Mouse (Mus musculus) heart, postnatal 25 days (tissue): Measurements from ENCODE around the gene Ptpdc1. TPM values are rescaled to one million over a fixed set of nuclear protein-coding genes. Genes with fewer than 3 reads are reported as not detected.

Experiments
- DNase-seq: peaks from one replicate; pipeline ENCODE4 v3.0.0; 2022; ENCODE audit warnings: low spot score
- intact Hi-C: fragments of 180-260 bp; cut with DNase I; formaldehyde crosslinking; loops from one replicate; pipeline ENCODE4 v1.15.1; 2025
- total RNA-seq, 2 experiments: library from RNA; stranded (reverse); gene quantifications; 2 replicates each; pipeline ENCODE4 v1.2.3; 2021

Ptpdc1 gene
- total RNA-seq, 2 experiments from 2014 or later: 4.6 to 6.0 TPM

GRCm38 (mm10) chr13:48555976-48556375 is 69.5 kb downstream of the Ptpdc1 start:
- no peak for DNase-seq
- intact Hi-C loops: no loop called here

DNA sequence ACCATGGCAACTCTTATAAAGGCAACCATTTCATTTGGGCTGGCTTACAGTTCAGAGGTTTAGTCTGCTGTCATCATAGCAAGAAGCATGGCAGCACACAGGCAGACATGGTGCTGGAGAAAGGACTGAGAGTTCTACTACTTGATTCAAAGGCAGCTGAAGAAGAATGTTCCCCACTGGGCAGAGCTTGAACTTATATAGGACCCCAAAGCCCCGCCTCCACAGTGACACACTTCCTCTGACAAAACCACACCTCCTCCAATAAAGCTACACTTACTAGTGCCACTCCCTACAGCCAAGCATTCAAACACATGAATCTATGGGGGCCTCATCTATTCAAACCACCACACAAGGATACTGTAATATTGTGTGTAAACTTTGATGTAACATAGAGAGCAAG is 70.9 kb downstream of the Ptpdc1 start:
- DNase-seq: no peak
- intact Hi-C loops: no loop called here

DNA sequence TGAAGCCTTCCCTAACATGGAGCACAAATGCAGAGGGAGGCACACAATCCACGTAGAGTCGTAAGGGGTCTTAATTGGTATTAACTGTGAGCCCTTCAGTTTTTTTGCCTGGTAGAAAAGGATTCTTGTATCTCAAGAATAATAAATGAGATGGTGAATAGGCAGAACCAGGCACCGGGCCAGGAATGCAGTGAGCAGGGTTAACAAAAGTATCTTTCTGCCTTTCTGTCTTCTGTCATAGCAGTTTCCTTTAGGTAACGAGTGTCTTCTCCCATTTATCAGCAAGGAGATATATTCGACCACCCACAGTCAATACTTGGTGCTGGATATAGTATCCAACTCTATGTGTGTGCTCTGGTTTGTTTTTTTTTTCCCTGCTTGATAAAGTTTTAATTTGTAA is 72.0 kb downstream of the Ptpdc1 start:
- intact Hi-C loops: loop anchor here (2.0 kb wide), 1 partner anchor 13 kb away; no protein-coding TSS in a partner anchor
- no peak for DNase-seq

DNA sequence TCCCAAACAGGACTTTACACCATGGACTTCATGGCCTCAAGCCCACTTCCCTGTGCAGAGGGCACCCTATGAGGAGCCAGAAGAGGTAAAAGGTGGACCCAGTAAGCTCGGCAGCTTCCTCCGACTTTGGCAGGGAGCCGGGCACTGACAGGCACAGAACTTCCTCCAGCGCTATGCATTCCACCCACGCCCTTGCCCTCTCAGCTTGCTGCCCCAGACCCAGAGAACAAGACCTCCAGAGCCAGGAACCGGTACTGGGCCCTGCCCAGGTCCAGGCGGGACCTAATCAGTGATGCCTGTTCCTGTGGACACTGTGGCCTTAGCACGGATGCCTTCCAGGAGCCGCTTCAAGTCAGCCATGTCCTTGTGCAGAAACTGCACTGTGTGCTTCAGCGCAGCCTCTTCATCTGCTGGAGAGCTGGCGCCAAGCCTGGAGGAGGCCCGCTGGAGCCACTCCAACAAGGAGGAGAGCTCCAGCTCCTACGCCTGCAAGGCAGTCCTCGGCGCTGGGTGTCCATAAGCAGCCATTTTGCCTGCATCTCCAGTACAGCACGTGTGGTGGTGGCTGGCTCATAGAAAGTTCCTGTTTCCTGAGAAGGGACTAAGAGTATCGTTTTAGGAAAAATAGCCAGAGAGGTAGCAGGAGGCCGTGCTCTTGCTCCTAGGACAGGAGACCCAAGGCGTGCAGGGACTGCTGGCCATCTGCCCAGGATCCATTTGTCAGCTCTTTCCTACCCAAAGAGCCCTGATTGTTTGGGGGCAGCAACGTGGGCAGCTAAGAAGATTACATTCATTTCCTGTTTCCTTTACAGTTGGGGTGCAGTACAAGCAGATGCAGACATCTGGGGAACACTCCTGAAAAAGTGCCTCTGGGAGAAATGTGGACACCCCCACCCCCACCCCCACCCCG is 73.0 kb downstream of the Ptpdc1 start:
- DNase-seq: peak; percentile 80

GRCm38 (mm10) chr13:48548296-48548695 is 77.2 kb downstream of the Ptpdc1 start:
- DNase-seq: no peak
- intact Hi-C loops: loop anchor here (10.0 kb wide), 2 partner anchors 327 to 417 kb away; partner anchors contain the start of genes Fam120a and Phf2

More for the DNA sequence above, 73.0 kb downstream of the Ptpdc1 start:
- intact Hi-C loops: loop anchor here (2.0 kb wide), 1 partner anchor 14 kb away; no protein-coding TSS in a partner anchor

DNA sequence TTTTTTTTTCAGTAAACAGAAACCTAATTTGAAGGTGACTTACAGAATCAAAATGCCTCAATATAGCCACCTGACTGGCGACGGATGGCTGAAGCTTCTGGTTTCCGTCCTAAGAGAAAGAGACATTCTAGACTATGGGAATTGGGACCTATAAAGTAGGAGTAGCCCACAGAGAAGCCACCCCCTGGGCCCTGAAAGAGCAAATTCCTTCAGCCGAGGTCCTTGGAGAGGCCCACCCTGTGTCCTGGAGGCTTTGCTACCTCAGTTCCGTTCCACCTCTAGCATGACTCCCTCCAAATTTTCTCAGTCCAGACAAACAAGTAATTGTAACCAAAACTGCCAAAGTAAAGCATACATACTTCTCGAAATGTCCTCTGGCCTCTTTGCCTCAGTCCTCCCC is 77.8 kb downstream of the Ptpdc1 start:
- DNase-seq: no peak
- intact Hi-C loops: loop anchor here (10.0 kb wide), 2 partner anchors 327 to 417 kb away; partner anchors contain the start of genes Fam120a and Phf2

DNA sequence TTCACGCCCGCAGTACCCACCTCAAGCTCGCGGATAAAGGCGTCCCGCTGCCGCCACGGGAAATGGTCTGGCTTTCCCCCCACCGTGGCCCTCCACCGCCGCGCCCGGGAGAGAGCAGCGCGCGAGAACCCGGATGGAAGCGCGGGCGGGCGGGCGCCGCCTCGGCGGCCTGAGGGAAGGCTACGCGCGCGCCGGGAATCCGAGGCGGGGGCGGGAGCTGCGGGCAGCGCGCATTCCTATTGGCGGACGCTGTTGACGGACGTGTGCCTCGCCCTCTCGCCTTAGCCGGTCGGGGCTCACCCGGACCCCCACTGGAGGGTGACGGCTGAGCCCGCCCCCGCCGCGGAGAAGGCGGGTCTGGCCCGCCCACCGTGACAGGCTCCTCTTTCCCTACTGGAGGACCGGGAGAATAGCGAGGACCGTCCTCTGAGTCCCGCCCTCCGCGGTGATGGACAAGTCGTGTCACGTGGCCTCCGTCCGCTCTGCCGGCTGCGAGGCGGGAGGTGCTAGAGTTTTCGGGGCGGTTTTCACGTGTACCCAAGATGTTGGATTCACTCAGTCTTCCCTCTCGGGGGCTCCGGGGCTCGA is 79.0 kb downstream of the Ptpdc1 start:
- peak; percentile 100 for DNase-seq
- intact Hi-C loops: loop anchor here (10.0 kb wide), 2 partner anchors 328 to 418 kb away; partner anchors contain the start of genes Fam120a and Phf2

DNA sequence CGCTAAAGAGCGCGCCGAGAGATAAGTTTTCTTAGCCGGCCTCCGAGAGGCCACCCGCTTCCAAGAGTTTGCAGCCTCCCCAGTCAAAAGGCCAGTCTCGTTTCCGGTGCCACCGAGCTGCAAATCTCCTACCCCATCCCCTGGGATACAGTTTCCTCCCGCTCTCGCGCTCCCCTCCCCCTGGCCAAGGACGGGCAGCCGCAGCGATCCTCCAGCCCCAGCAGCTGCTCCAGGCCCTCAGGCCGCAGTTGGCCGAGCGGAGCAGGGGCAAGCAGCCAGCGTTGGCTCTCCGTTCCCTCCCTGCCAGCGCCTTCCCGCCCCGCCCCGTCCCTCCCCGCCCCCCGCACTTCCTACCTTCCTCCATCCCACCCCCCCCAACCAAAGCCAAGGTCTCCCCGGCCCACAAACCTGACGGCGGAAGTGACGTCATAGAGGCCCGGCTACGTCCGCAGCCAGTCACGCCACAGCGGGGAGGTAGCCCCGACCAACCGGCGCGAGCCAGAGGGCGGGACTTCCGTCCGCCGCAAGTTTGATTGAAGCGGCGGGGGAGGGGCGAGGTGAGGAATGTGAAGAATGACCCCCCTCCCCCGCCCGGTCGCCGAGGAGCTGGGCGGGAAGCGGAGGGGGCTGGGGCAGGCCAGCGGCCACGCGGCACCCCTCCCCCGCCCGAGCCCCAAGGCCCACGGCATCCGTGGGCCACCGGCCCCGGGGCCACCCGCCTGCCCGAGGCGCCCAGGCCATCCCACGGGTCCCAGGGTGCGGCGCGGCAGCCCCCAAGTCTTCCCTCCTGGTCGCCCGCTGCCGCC is 79.8 kb downstream of the Ptpdc1 start:
- intact Hi-C loops: loop anchor here (10.0 kb wide), 2 partner anchors 329 to 419 kb away; partner anchors contain the start of genes Fam120a and Phf2

GRCm38 (mm10) chr13:48544867-48545266 is 80.6 kb downstream of the Ptpdc1 start:
- intact Hi-C loops: loop anchor here (10.0 kb wide), 2 partner anchors 330 to 420 kb away; partner anchors contain the start of genes Fam120a and Phf2
- no peak for DNase-seq

More for the DNA sequence above, 79.8 kb downstream of the Ptpdc1 start:
- DNase-seq: peak; percentile 94

- intact Hi-C loops: loop anchor here (10.0 kb wide), 2 partner anchors 330 to 420 kb away; partner anchors contain the start of genes Fam120a and Phf2
- no peak for DNase-seq
These were observed 81.1 kb downstream of the Ptpdc1 start for GRCm38 (mm10) chr13:48544391-48544790.

- no peak for DNase-seq
- intact Hi-C loops: loop anchor here (10.0 kb wide), 2 partner anchors 334 to 424 kb away; partner anchors contain the start of genes Fam120a and Phf2
These were observed 85.0 kb downstream of the Ptpdc1 start for GRCm38 (mm10) chr13:48540488-48540887.

DNA sequence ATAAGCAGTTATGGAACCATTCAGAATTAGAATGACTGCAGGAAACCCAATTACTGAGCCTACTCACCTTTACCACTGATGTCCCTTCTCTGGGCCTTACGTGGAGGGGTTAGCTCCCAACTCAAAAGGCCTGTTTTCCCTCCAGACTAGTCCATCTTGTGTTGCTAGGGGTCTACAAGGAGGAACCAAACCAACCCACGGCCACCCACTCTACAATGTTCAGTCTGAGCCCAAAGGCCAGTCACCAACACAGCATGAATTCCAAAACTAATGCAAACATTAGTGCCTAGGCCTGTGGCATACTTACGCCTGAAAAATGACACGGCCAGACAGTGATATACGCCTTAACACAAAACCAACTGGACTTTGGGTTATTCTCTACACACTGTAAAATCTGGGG is 92.0 kb downstream of the Ptpdc1 start:
- no peak for DNase-seq
- intact Hi-C loops: no loop called here

- intact Hi-C loops: no loop called here
- no peak for DNase-seq
These were observed 94.0 kb downstream of the Ptpdc1 start for GRCm38 (mm10) chr13:48531448-48531847.

GRCm38 (mm10) chr13:48530685-48531084 is 94.8 kb downstream of the Ptpdc1 start:
- DNase-seq: peak; percentile 13
- intact Hi-C loops: no loop called here

DNA sequence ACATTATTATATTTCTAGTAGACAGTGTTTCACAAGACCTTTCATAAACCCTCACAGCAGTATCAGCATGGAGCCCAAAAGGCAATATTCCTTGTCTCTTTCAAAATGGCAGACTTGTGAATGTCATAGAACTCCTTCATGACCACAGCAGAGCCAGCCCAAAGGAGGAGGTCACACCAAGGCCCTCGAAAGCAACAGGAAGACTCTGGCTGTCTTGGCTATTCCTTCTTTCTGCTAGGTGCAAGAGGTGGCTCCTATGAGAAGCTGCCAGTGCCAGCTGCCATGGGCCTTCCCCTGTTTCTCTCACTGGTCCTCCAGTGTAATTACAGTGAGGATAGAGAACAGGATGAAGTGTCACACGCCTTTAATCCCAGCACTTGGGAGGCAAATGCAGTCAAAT is 96.4 kb downstream of the Ptpdc1 start:
- no peak for DNase-seq
- intact Hi-C loops: no loop called here

DNA sequence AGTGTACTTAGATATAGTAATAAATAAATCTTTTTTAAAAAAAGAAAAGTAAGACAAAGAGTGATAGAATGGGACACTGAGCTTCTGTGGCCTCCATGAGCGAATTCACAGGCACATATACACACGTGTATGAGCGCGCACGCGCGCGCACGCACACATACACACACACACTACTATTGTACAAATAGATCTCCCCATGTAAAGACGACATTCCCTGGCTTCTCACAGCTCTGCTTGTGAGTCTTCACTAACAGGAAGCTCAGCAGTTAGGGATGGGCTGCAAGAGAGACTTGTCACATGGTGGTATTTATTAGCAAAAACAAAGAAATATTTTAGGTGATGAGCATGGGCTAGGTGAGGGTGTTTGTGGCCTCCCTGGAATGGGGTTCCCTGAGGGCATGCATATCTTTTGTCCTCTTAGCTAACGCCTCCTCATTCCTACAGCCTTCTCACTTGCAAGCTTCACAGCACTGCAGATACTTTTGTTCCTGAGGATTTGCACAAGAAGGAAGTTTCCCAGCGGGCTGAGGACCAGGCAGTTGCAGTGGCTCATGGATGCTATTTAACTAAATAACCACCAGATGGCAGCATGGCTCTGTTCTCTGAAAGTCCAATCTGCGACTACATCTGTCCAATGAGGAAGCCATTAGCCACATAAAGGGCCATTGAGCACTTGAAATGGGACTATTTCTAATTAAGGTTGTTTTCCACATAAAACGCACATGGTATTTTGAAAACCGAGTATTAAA is 97.2 kb downstream of the Ptpdc1 start:
- peak; percentile 26 for DNase-seq
- intact Hi-C loops: loop anchor here (1.0 kb wide), 2 partner anchors 44 to 111 kb away; no protein-coding TSS in a partner anchor
